Mouse (Mus musculus): ENCODE results near the gene Rims4.

Gene Rims4

DNA sequence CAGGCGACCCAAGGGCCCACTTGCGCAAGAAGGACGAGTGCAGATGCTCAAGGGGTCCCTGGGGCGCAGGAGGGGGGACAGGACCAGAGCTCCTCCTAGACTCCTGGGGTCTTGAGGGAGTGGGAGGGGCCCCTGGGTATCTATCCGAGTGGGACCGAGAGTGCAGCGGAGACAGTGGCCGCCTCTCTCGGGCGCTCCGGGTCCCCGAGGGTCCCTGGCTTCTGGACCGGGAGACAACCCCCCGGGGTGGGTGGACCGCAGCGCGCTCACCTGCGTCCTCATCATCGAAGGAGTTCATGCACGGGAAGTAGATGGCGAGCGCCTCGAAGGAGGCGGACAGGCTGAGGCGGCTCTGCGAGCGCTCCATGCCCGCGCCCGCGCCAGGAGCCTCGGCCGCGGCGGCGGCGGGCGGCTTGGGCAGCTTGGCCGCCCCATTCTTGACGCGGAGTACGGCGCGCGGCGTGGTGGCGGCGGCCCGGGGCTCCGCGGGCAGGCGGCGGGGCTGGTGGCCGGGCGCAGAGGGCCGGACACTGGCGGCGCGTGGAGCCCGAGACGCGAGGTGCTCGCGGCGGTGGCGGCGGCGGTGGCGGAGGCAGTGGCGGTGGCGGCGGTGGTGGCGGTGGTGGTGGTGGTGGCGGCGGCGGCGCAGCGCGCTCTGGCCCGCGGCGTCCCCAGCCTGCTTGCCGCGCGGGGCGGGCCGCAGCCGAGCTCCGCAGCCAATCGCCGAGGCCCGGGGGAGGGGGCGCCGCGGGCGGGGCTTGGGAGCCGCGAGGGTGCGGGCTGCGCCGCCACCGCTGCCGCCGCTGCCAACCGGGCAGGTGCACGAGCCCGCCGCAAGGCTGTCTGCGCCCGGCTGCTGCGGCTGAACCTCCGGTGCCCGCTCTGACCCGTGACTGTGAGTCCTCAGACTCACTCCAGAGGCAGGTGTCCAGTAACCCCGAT is at the start of gene Rims4:
Gene Rims4, minus strand, starts transcription at position 367 of the 942 bp plus-strand sequence.
- no peak for DNase-seq (ENCODE audit: low read depth, low spot score)

DNA sequence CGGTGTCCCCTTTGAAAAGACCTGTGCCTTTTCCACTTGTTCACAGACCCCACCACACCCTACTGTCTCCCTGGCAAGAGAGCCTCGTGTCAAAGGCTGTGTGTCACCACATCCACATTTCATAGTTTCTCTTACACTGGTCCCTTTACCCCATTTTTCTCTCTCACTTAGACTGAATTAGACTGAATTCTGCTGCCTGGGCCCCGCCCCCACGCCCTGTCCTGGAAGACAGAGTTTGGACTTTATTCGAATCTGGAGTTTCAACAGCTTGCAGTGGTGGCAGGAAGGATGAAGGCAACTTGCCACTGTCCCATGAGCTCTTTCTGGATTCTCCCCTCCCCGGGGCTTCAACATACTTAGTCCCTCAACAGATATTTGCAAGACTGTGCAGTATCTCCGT is 47.2 kb upstream of the Rims4 start:
- DNase-seq (ENCODE audit: low read depth, low spot score) = no peak

DNA sequence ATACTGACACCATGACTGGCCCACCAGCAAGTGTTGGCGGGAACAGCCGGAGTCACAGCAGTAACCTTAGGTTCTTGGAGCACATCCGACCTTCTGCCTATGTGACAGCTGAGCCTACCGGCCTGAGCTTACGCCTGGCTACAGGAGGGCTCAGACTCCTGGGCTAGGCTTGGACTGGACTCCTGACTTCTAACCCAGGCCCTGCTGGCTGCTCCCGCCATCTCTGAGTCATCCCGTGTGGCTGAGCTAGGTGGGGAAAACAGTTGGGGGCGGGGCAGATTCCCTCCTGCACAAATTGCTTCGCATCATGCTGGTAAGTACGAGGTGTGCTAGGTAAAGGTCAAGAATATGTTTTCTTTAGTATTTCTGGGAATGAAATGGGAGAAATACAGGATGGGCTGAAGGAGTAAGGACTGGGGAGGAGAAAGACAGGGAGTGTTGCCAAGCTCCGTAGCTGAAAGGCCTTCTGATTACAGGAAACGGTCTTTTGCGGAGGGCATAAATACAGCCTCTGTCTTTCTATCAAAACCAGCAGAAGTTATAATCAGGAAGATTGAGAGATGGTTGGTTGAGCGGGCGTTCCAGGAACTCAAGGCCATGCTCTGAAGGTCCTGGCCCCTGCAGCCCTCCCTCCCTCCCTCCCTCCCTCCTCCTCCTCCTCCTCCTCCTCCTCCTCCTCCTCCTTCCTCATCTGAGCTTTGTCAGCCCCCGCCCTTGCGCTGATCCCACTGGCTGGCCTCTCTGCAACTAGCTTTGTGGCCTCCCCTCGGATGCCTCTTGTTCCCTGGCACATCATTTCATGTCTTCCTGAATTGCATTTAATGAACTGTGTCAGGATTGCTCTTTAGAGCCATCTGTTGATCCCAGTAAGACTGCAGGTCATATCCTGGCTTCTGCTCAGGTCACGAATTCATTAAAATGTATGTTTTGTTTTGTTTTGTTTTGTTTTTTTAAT is 46.4 kb upstream of the Rims4 start:
- no peak for DNase-seq (ENCODE audit: low read depth, low spot score)

DNA sequence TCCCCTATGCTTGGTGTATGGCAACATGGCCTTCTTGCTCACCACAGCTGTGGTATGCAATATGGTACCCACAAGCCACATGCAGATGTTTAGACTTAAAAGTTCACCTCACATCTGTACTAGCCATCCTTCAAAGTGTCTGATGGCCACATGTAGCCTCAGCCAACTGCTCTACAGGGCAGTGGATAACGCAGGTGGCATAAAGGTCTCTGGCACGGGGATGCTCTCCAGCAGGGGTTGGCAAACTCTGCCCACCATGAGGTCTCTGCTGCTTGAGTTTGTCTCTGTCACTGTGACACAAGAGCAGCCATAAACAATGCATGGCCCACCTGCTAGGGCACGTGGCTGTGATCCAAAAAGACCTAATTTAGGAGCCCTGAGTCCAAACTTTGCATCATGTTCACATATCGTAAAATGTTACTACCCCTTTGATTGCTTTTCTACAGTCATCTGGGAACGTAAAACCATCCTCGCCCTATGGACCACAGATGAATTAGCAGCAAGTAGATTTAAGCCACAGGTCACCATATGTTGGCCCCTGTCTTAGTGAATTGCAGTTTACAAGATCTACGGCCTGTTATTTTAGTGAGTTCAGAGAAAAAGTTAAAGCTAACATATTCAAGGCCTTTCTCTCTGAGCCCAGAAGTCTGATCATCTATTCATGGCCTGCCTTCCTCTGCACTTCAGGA is 35.3 kb upstream of the Rims4 start:
- no peak for DNase-seq (ENCODE audit: low read depth, low spot score)

DNA sequence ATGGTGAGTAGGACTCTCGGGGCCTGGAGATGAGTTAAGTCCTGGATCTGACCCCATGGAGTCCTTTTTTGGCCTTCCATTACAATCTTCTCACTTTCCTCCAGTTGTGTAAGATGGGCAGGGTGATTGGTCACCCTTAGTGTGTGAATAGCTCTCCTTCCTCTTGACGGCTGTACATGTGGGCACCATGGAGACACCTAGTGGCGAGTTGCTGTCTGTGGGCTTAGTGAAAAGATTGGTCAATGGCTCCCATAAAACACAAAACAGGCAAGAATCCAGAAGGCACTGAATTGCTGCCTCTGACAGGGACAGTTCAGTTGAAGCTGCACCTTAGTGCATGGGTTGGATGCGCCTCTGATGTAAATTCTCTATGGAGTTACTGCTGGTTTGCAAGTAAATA is 33.3 kb upstream of the Rims4 start:
- peak; percentile 15 for DNase-seq (ENCODE audit: low read depth, low spot score)

DNA sequence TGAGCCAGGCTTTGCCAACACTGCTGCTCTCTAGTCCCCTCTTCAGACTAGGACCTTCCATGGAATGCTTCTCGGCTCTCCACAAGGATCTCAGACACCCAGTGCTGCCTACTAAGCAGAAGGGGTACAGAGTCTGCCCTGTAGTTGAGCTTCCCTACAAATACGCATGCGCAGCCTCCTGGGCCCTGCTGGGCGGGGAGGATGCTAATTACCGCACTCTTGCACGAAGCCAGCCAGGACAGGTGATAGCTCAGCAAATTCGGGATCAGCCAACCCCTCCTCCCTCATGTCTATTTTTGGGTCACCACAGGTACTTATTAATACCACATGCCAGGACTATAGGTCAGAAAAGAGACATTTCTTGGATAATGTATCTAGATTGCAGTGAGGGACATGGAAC is 29.5 kb upstream of the Rims4 start:
- no peak for DNase-seq (ENCODE audit: low read depth, low spot score)

DNA sequence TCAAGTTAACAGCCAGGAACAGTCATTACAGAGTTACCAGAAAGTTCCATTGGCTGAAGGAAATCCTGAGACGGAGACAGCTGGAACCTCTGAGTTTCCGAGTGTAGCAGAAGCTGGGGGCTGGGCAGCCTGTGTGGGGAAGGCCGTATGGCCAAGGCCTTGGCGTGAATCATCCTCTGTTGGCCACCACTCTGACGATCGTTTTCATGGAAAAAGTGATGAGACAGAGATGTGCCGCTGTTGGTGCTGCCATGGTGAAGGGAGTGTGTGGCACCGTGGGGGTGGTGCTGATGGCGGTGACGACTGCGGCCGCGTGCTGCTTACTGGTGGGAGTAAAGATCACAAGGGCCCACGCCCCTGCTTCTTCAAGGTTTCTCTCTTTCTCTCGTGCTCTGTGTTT is 27.7 kb upstream of the Rims4 start:
- peak; percentile 5 for DNase-seq (ENCODE audit: low read depth, low spot score)

DNA sequence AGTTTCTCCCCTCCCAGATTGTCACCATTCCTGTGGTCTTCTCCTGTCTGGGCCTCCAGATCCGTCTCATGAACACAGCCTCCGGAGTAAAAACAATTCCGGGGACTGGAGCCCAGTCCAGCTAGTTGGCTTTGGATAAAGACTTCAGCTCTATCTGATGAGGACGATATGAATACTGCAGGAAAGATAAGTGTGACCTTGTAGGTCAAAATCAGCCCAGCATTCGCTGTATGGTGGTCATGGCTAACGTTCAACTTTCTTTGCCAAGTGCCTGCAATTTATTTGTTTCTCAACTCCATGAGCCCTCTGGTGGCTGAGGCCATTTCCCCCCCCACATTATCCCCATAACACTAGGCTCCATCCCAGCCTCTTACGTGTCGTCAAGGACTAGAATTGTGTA is 26.0 kb upstream of the Rims4 start:
- DNase-seq (ENCODE audit: low read depth, low spot score) = no peak

DNA sequence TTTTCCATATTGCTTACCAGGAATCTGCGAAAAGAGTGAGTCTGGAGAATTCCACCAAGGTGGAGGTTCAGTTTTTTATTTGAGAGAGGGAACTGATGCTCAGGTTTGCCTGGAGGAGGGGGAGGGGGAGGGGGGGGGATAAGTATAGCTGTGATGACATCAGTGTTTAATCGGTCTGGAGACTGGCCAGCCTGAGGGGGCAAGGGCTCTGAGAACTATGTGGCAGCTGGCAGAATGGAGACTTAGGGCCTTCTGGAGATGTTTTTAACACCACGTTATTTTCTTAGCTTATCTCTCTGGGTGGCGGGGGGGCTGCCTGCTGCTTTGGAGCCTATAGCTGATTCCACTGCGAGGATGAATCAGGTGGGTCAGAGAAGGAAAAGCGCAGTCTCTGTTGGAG is 24.6 kb upstream of the Rims4 start:
- DNase-seq (ENCODE audit: low read depth, low spot score) = no peak

DNA sequence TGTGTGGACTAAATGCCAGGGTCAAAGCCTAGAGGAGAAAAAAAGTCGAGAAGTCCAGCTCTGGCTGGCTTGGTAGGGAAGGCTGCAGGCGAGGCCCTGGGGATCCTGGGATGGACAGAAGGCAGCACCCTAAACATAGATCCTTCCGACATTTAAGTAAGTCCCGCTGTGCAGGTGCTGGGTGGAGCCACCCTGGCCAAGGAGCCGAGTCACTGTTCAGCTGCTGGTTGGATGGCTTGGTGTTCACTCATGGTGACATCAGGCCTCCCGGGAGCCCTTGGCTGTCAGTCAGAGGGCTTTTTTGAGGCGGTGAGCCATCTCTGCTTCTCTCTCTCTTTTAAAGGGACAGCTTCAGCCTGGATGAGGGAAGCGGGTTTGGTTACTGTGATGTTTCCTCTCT is 21.0 kb upstream of the Rims4 start:
- DNase-seq (ENCODE audit: low read depth, low spot score) = no peak

DNA sequence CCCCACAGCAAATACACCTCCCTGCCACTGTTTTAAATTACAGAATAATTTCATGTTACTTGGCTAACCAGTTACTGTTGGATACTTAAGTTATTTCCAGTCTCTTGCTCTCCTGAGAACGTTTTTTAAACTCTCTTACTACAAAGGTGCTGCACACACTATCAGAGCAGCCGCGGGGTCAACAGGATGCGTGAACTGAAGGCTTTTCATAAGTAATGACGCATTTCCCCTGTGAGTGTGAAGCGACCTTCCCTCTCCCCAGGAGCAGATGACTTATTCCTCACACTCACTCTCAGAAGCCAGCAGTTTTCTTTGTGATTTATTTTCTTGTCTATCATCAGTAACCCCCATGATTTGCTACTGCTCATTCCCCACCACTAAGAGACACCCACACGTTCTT is 13.7 kb upstream of the Rims4 start:
- peak; percentile 11 for DNase-seq (ENCODE audit: low read depth, low spot score)

DNA sequence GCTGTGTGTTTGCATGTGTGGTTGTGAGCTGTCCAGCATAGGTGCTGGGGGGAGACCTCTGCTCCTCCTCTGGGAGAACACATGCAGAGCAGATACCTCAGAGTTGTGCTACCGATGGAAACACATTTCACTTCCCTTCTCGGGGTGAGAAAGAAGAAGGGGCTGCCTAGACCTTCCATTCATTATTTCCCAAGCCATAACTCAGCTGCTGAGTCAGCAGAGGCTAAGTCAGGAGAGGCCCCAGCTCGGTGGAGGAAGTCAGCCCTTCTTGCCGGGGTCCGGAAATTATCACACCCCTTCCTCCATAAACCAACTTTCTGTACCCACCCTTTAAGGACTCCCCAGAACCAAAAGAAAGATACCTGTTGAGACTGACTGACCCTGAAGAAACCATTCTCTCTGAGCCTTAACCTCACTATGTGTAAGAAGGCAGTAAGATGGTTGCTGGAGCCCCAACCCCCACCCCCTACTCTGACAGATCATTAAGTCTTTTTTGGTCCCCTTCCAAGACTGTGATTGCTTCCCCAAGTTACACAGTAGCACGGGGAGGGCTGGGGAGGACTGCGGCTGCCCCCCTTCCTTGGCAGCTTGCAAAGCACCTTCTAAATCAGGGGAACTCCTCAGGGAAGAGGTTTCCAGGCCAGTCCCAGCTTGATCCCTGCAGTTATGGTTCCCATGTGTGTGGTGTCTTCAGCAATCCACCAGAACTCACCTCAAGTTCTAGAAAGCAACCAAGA is 10.1 kb upstream of the Rims4 start:
- DNase-seq (ENCODE audit: low read depth, low spot score) = no peak

DNA sequence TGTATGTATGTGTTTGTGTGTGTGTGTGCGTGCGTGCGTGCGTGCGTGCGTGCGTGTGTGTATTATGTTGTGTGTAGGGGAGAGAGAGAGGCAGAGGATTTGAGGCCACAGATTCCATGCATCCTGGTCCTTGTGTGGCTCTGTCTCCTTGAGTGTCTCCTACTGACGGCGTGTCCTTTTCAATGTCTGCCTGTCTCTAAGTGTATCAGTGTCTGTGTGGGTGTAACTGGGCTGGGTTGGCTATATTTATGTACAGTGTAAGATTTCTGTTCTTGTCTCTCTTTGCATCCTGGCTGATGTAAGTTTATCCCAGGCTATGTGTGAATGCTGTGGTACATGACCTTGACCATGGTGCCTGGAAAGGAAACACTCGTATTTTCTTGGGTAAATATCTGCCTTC is 6.6 kb upstream of the Rims4 start:
- DNase-seq (ENCODE audit: low read depth, low spot score) = no peak

DNA sequence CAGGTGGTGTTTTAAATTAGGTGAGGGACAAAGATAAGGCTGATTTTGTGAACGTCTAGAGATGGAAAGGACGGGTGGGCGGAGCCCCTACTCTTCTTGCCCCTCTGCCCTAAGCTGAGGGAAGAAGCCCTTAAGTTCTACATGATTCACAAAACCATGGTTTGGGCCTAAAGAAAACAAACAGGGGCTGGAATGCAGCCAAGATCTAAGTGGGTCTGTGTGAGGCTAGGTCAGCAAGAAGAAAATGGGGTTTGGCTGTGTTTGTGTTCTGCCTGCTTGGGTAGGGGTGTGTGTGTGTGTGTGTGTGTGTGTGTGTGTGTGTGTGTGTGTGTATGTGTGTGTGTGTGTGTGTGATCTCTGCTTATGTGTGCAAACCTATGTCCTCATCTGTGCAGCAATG is 6.0 kb upstream of the Rims4 start:
- no peak for DNase-seq (ENCODE audit: low read depth, low spot score)

DNA sequence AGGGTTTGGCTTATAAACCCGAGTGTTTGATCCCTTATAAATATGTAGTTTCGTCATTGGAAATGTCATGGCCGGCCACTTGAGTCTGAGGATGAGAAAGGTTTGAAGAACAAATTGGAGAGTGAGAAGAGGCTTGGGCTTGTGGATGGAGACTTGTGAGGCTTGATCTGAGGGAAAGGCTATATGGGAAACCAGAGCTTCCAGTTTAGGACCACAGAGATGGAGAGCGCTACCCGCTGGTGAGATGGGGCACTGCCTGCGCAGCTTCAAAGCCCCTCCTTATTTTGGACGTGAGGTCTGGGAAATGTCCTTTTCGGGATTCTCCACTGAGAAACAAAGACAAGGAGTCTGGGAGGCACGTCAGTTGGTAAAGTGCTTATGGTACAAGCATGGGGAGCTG is 4.6 kb upstream of the Rims4 start:
- DNase-seq (ENCODE audit: low read depth, low spot score) = no peak

DNA sequence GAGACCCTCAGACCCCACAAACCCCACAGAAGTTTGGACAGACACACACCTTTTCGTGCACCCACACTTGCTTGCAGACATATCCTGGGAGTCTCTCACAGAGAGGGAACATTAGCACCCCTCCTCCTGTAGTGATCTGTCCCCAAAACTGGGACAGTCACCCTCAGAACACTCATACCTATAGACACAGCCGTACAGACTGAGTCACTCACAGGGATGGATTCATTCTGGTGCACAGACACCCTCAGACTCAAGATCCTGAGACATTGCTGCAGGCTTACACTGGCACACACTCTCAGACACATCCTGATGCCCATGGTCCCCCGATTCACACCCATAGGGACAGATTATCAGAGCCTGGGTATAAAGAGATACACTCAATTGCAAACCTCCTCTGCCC is 1.1 kb upstream of the Rims4 start:
- DNase-seq (ENCODE audit: low read depth, low spot score) = no peak

DNA sequence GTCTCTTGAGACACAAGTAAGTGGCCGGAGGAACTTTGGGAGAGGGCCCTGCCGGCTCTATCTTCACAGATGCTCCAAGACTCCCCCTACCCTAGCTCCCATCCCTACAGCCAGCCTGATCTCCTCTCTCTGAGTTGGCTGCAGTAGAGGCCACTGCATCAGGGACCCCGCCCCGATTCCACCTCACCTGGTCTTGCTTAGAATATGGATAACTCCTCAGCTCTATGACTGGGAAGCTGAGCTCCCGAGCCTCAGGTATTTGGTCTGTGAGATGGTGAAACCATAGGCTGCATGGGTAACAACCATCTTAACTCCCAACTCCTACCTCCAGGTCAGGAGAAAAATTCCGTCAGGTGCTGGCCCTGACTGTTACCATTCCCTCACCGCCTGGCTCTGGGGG is 1.8 kb downstream of the Rims4 start:
- DNase-seq (ENCODE audit: low read depth, low spot score) = no peak

DNA sequence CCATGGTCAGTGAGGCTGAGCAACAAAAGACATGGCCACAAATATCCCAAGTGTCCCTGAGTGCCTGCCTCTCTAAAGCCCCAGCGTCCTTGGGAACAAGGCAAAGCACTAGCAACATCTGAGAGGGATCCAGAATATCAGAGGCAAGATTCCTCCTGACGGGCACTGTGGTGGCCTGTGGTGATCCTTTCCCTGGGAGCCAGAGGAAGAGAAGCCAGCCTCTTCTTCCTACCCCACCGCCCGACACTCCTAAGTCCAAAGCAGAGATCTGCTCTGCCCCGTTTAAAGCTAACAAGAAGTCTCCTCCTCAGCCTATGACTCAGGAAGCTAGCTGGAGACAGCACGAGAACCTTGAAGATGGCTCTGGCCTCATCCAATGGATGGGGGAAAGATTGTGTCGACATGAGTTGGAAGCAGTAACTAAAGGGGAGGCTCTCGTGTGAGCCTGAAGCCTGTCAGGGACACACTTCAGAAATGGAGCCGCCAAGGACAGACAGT is 3.1 kb downstream of the Rims4 start:
- DNase-seq (ENCODE audit: low read depth, low spot score) = no peak

DNA sequence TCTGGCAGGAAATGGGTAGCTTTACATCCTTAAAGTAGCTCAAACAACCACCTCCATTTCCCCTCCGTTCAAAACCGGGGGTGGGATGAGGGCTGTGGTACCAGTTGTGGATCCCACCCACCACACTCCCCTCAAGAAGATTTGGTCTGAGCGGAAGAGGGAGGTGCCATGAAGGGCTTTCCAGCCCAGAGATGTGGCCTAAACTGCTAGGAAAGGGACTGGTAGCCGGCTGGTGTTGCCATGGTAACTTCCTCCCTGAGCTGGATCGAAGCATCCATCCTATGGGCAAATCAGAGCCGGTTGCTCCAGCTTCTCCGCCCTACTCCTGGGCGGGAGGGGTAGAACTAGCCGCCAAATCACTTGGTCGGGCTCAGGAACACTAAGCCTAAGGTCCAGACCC is 4.4 kb downstream of the Rims4 start:
- DNase-seq (ENCODE audit: low read depth, low spot score) = no peak

DNA sequence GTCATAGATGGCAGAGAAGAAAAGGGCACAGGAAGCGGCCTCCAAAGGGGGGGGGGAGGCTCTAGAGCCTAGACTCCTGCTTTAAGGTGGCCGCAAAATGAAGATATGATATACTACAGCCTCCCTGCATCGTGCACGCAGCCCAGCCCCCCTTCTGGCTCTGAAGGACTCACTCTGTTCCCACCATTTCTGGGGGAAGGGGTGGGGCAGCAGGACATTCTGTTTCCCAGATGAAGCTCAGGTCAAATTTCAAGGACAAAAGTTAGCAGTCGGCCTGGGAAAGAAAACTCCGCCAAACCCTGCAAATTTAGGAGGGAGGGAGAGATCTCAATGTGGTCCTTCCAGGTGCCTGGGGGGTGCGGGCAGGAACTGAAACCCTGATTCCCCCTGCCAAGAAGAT is 4.8 kb downstream of the Rims4 start:
- no peak for DNase-seq (ENCODE audit: low read depth, low spot score)

DNA sequence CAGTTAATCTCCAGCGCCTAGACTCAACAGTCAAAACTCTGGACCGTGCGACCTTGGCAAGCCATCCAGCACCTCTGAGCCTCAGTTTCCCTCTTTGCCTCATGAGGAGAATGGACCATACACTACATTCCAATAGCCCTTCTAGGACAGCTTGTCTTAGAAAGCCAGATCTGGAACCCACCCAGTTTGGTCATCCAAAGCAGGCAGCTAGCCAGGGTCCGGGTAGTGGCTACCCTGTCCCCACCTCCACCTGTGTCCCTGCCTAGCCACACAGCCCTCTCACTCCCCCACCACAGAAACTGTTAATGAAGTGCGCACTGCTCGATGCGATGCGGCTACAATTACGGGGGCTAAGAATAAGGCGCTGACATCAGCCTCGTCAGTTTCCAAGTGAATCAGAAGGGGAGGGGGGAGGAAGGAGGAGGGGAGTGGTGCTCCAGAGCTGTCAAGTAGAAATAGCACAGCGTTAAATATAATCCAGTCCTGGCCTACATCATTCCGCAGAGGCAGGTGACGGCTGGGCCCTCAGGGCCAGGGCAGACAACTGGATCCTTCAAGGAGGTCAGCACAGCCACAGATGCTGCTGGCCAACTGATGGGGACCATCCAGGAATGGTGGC is 6.5 kb downstream of the Rims4 start:
- DNase-seq (ENCODE audit: low read depth, low spot score) = no peak
